Mouse (Mus musculus): ENCODE data around the gene Xndc1. TPM values are rescaled to one million over a fixed set of nuclear protein-coding genes. Genes with fewer than 3 reads are reported as not detected.
A peak's percentile ranks its signal among the peaks of the same experiment; 100 is the strongest.
"Not testable (repeated sequence)": the region's sequence is repeated elsewhere in the genome, so short reads cannot be mapped to it uniquely, and the experiment has no call there.

The Xndc1 gene
- polyA plus RNA-seq, 1 experiment: 18.4 TPM

DNA sequence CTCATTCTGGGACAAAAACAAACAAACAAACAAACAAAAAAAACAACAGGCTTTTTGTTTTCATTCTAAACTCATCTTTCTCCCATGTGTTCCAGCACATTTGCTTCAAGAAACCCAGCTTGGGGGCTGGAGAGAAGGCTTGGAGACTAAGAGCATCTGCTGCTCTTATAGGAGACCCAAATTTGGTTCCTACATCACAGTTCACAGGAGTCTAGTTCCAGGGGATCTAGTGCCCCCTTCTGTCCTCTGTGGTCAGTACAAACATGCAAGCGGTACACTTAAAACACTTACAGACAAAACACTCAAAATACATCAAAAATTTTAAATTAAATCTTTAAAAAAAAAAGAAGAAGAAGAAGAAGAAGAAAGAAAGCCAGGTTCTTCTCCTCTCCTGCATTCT is 30.4 kb upstream of the Xndc1 start:
- Histone ChIP-seq H3K27ac (ENCODE audit: insufficient read depth, low read length) (no peak overlapping the region), H3K4me1 (ENCODE audit: control insufficient read depth, insufficient read depth, low read length) (no peaks in the 10 kb centered on the region)

DNA sequence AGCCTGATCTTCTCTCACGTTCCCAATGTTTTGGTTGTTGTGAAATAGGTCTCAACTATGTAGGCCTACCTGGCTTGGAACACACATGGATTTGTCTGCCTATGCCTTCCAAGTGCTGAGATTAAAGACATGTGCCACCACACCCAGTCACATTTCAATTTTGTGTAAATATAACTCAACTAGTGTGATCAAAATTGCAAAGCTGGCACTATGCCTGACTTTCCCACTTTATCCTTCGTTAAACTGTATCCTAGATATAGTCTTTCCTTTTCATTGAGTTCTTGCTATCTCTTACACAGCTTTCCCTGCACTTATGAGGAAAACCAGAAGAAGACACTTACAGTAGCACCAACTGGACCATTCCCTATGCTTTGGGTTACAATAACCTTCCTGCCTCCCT is 29.8 kb upstream of the Xndc1 start:
- no peaks in the 10 kb centered on the region for H3K4me1 ChIP-seq (ENCODE audit: control insufficient read depth, insufficient read depth, low read length)
- H3K27ac ChIP-seq (ENCODE audit: insufficient read depth, low read length): no peak overlapping the region
- no peak overlapping the region for H3K4me3 ChIP-seq (ENCODE audit: insufficient read depth, low read length)
- TF ChIP-seq CTCF (IDR thresholded peaks at IDR 0.05; ENCODE audit: borderline replicate concordance, insufficient read depth, low read length): no peak
- TF ChIP-seq POLR2A (IDR thresholded peaks at IDR 0.05; ENCODE audit: low read depth, low read length): no peak

More for the DNA sequence above, 30.4 kb upstream of the Xndc1 start:
- no peak for TF ChIP-seq CTCF (IDR thresholded peaks at IDR 0.05; ENCODE audit: borderline replicate concordance, insufficient read depth, low read length)
- no peak for TF ChIP-seq POLR2A (IDR thresholded peaks at IDR 0.05; ENCODE audit: low read depth, low read length)
- H3K4me3 ChIP-seq (ENCODE audit: insufficient read depth, low read length): no peak overlapping the region

DNA sequence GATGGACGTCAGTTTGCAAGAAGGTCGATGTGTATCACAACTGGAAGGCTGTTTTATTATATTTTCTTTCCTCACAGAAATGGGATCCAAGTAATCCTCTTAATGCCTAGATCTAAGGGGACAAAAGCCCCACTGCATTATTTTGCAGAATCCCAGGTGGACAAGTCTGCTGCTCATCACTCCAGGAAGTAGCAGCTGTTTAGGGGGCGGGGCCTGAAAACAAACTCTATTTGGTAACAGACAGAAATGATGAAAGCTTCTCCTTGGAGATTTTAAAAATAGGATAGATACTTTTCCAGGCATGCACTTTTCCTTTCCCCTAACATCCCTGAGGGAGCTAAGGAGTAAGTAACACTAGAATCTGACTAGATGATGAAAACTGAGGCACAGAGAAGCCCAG is 28.0 kb upstream of the Xndc1 start:
- no peak for TF ChIP-seq POLR2A (IDR thresholded peaks at IDR 0.05; ENCODE audit: low read depth, low read length)
- TF ChIP-seq CTCF (IDR thresholded peaks at IDR 0.05; ENCODE audit: borderline replicate concordance, insufficient read depth, low read length): no peak
- Histone ChIP-seq H3K27ac (ENCODE audit: insufficient read depth, low read length) (no peak overlapping the region), H3K4me3 (ENCODE audit: insufficient read depth, low read length) (no peak overlapping the region), H3K4me1 (ENCODE audit: control insufficient read depth, insufficient read depth, low read length) (no peaks in the 10 kb centered on the region)

DNA sequence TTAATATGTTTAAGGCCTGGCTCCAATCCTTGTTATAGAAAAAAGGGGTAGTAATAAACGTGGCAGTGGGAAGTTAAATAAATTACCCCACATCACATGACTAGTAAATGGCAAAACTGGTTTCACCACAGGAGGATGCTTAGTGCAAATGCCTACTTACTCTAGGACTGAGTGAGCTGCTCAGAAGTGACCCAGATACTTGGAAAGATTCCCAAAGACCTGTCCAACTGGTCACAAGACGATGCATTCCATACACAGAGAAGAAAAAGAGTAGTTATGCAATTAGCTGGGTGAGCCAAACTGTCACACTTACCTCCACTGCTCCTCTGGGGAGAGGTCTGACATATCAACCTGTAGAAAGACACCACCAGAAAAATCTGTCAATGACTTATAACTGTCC is 23.0 kb upstream of the Xndc1 start:
- H3K4me3 ChIP-seq (ENCODE audit: insufficient read depth, low read length): no peak overlapping the region
- H3K27ac ChIP-seq (ENCODE audit: insufficient read depth, low read length): no peak overlapping the region
- H3K4me1 ChIP-seq (ENCODE audit: control insufficient read depth, insufficient read depth, low read length): no peaks in the 10 kb centered on the region; the same call in 1 of the 2 replicates
- TF ChIP-seq CTCF (IDR thresholded peaks at IDR 0.05; ENCODE audit: borderline replicate concordance, insufficient read depth, low read length) (no peak), POLR2A (IDR thresholded peaks at IDR 0.05; ENCODE audit: low read depth, low read length) (no peak)

DNA sequence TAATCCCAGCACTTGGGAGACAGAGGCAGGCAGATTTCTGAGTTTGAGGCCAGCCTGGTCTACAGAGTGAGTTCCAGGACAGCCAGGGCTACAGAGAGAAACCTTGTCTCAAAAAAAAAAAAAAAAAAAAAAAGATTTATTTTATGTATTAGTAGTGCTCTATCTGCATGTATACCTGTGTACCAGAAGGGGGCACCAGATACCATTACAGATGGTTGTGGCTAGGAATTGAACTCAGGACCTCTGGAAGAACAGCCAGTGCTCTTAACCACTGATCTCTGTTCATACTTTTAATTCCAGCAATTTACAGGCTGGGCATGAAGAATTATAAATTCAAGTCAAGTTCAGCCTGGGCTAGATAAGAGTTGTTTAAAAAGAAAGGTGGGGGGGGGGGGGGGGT is 16.8 kb upstream of the Xndc1 start:
- H3K27ac ChIP-seq (ENCODE audit: insufficient read depth, low read length); H3K4me1 ChIP-seq (ENCODE audit: control insufficient read depth, insufficient read depth, low read length); H3K4me3 ChIP-seq (ENCODE audit: insufficient read depth, low read length): not testable (repeated sequence)

DNA sequence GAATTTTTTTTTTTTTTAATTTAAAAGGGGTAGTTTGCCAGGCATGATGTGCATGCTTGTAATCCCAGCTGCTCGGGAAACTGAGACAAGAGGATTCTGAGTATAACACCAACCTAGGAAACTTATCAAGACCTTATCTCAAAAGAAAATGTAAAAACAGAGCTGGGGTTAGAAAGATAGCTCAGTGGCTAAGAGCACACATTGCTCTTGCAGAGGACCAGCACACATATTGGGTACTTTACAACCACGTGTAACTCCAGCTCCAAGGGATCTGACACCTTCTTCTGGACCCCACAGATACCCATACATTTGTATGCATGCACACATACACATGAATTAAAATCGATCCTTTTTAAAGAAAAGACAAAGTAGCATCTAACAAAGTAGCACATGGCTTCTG is 4.0 kb upstream of the Xndc1 start:
- TF ChIP-seq CTCF (IDR thresholded peaks at IDR 0.05; ENCODE audit: borderline replicate concordance, insufficient read depth, low read length): no peak
- TF ChIP-seq POLR2A (IDR thresholded peaks at IDR 0.05; ENCODE audit: low read depth, low read length): no peak
- H3K27ac ChIP-seq (ENCODE audit: insufficient read depth, low read length): no peak overlapping the region
- H3K4me3 ChIP-seq (ENCODE audit: insufficient read depth, low read length): no peak overlapping the region
- H3K4me1 ChIP-seq (ENCODE audit: control insufficient read depth, insufficient read depth, low read length): peaks cover 5% of the 10 kb centered on the region

DNA sequence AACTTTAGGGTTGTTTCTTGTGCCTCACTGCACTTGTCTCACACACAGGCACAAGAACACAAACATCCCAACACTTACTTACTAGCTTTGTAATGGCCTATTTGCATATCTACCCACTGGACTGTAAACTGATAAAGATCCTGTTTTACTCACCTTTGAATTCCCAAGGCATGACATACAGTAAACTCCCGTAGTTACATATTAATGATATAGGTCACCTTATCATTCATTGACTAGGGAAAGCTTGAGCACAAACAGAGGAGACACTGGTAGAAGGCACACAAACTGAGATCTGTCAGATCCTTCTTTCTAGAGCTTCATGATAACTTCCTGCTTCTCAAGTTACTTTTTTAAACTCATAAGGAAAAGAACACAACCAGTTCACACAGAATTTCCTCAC is 3.1 kb upstream of the Xndc1 start:
- no peak for TF ChIP-seq CTCF (IDR thresholded peaks at IDR 0.05; ENCODE audit: borderline replicate concordance, insufficient read depth, low read length)
- no peak for TF ChIP-seq POLR2A (IDR thresholded peaks at IDR 0.05; ENCODE audit: low read depth, low read length)
- H3K27ac ChIP-seq (ENCODE audit: insufficient read depth, low read length): no peak overlapping the region

DNA sequence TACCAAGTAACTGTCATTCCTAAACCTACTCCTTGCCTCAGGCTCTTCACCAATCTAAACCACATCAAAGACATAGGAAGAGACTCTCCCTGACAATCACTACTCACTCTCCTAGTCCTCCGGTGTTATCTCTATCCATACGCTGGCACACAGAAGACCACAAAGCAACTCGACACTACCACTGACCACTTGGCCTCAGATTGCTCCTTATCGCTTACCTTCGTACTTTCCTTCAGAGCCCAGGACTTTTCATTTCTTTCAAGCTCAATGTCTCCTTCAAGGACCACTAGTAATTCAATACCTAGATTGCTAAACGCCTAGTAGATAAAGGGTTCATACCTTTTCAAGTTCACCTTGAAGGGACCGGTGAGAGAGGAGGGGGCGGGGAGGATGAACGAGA is 1.4 kb upstream of the Xndc1 start:
- TF ChIP-seq POLR2A (IDR thresholded peaks at IDR 0.05; ENCODE audit: low read depth, low read length): no peak
- no peak for TF ChIP-seq CTCF (IDR thresholded peaks at IDR 0.05; ENCODE audit: borderline replicate concordance, insufficient read depth, low read length)
- Histone ChIP-seq H3K4me1 (ENCODE audit: control insufficient read depth, insufficient read depth, low read length) (peaks cover 7% of the 10 kb centered on the region), H3K27ac (ENCODE audit: insufficient read depth, low read length) (no peak overlapping the region), H3K4me3 (ENCODE audit: insufficient read depth, low read length) (peak overlapping the region; percentile 61)

More for the DNA sequence above, 3.1 kb upstream of the Xndc1 start:
- no peak overlapping the region for H3K4me3 ChIP-seq (ENCODE audit: insufficient read depth, low read length)
- H3K4me1 ChIP-seq (ENCODE audit: control insufficient read depth, insufficient read depth, low read length): peaks cover 7% of the 10 kb centered on the region

DNA sequence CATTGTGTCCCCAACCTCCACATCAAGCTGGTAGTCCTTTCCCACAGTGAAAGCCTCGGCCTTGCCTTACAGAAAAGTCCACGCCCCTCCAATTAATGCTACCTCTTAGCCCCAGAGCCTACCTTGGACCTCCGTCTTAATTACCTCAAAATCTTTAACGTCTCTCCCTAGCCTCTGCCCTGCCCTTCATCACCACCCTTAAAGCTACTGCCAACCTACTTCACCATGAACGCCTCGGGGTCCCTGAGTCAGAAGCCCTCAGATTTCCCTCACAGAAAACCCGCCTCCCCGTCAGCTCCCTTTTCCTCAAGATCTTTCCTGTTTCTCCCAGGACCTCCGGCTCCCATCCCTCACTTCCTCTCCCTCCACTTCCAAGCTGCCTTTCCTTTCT is 661 bp upstream of the Xndc1 start:
- Histone ChIP-seq H3K27ac (ENCODE audit: insufficient read depth, low read length) (0 out of 2 replicates have a peak overlapping the region, but pooled peaks have one; percentile 26), H3K4me1 (ENCODE audit: control insufficient read depth, insufficient read depth, low read length) (peaks cover 7% of the 10 kb centered on the region), H3K4me3 (ENCODE audit: insufficient read depth, low read length) (peak overlapping the region; percentile 61)
- TF ChIP-seq CTCF (IDR thresholded peaks at IDR 0.05; ENCODE audit: borderline replicate concordance, insufficient read depth, low read length) (no peak), POLR2A (IDR thresholded peaks at IDR 0.05; ENCODE audit: low read depth, low read length) (no peak)

DNA sequence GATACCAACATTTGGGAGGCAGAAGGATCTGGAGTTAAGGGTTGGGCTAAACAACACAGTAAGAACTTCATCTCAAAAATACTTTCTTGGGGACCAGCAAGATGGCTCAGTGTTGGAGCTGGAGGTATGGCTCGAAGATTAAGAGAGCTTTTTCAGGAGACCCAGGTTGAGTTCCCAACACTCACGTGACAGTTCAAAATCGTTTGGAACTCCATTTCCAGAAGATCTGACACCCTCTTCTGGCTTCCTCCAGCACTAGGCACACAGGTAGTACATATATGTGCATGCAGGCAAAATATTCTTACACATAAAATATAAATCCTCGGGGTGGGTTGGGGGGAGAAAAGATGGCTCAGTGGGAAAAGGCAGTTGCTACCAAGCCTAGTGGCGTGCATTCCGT is 1.1 kb downstream of the Xndc1 start:
- Histone ChIP-seq H3K4me3 (ENCODE audit: insufficient read depth, low read length) (peak overlapping the region; percentile 61), H3K4me1 (ENCODE audit: control insufficient read depth, insufficient read depth, low read length) (peaks cover 7% of the 10 kb centered on the region), H3K27ac (ENCODE audit: insufficient read depth, low read length) (0 out of 2 replicates have a peak overlapping the region, but pooled peaks have one; percentile 60)
- no peak for TF ChIP-seq POLR2A (IDR thresholded peaks at IDR 0.05; ENCODE audit: low read depth, low read length)
- no peak for TF ChIP-seq CTCF (IDR thresholded peaks at IDR 0.05; ENCODE audit: borderline replicate concordance, insufficient read depth, low read length)

DNA sequence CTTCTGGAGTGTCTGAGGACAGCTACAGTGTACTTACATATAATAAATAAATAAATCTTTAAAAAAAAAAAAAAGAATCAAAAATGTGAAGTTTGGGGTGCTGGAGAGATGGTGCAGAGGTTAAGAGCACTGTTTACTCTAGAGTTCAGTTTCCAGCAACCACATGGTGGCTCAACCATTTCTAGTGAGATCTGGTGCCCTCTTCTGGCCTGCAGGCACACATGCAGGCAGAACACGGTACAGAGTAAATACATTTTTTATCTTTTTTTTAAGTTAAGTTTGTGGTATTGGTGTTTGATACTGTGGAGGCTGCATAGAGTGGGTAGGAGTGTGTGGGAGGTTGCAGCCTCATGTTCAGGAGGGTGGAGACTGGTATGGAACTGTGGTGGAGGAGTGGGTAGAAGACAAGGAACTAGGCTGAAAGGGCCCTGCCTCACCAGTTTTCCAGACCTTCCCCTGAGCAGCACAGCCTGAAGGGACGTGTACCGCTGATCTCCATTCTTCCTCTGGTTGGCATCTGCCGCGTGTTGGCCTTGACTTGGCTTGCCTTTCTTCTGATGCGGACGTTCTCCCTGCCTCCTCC is 11.5 kb downstream of the Xndc1 start:
- TF ChIP-seq CTCF (IDR thresholded peaks at IDR 0.05; ENCODE audit: borderline replicate concordance, insufficient read depth, low read length): peak; percentile 63; the same call in 1 of the 2 replicates
- TF ChIP-seq POLR2A (IDR thresholded peaks at IDR 0.05; ENCODE audit: low read depth, low read length): no peak
- Histone ChIP-seq H3K4me3 (ENCODE audit: insufficient read depth, low read length) (no peak overlapping the region), H3K27ac (ENCODE audit: insufficient read depth, low read length) (no peak overlapping the region), H3K4me1 (ENCODE audit: control insufficient read depth, insufficient read depth, low read length) (no peaks in the 10 kb centered on the region)

All from embryonic fibroblast, embryonic 13.5 days (primary cell).